Mouse (Mus musculus) CD4-positive, CD25-positive, alpha-beta regulatory T cell, adult 2 months (primary cell): ENCODE measurements around the gene Atm.

Source experiments
- DNase-seq: peaks from one replicate; pipeline ENCODE4 v3.0.0-alpha.2; 2012; ENCODE audit warnings: low read depth, low spot score

Gene Atm

DNA sequence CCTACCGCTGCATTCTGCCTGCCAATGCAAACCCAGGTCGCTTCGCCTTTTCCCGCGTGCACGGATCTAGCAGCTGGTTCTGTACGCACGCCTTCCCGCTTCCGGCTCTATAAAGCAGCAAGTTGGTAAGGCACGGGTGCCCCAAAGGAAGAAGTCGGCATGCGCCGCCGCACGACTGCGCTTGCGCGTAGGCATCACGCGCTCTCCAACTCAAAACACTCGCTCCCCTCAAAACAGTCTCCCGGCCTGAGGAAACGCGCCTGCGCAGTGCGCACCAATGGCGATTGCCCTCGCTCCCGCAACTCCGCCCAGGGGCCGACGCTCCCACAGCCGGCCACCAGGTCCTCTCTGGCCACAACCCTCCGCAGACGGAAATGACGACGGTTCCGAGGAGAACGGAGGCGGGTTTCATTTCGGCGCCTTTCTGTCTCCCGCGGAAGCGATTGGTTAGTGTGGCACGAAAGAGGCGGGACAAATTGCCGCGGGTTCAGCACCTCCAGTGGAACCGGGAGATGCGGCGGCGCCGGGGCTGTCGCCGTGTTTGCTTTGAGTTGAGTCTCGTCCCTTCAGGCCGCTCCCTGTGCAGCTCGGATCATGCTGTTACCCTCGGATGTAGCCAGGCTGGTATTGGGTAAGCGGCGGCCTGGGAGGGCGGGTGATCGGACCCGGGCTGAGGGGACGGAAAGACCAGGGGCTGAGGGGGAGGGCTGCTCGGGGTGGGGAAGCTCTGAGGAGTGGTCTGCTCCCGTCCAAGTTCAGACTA, at the start of gene Atm, which contains the start of gene Npat:
Gene Atm, minus strand, starts transcription at position 183 of the 763 bp plus-strand sequence.
Gene Npat, plus strand, starts transcription at position 490 of the 763 bp plus-strand sequence.
- peak; percentile 100 for DNase-seq

- DNase-seq: no peak
Measured at GRCm38 (mm10) chr9:53581870-53582269, 45.3 kb upstream of the Atm start.

GRCm38 (mm10) chr9:53575721-53576120, 39.2 kb upstream of the Atm start:
- DNase-seq: no peak

DNA sequence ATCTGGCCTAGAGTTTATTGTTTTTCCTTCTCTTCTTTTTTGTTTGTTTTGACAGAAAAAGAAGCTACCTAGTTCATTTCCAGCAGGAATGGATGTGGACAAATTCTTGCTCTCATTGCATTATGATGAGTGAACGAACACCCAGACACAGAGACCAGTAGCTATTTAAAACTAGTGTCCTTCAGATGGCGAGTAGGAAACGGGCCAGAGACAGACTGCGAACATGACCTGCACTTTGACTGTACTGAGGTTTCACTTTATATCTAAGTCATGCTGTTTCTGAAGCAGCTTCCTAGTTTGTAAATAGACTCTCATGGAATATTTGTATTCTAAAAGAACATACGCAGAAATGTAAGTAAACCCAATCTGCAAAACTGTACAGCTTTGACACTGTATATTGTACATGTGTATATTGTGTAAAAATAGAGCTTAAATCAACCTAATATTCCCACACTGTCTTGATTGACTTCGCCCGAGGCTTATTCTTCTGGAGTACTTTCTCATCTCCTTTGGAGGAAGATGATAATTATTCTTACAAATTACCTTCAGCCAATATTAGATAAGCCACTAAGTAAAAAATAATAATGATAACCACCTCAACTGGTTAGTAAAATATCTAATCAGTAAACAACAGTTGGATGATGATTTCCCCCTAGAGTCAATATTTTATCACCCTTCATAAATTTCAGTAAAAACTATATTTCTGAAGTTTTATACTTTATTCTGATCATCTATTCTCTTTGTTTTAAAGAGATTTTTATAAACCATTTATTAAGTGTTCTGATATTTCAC, 36.2 kb upstream of the Atm start:
- no peak for DNase-seq

DNA sequence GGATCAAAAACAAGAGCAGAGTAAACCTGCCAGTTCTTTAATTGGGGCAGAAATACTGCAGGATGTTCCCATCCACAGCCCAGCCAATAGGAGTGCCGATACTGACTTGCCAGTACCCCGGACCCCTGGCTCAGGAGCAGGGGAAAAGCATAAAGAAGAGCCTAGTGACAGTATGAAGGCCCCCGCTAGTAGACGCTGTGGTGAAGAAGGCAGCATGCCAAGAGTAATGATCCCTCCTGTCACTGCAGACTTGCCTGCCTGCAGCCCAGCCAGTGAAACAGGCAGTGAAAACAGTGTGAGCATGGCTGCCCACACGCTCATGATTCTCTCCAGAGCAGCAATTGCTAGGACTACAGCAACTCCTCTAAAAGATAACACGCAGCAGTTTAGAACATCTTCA, 34.1 kb upstream of the Atm start:
- DNase-seq: no peak

GRCm38 (mm10) chr9:53537336-53537965, 911 bp upstream of the Atm start:
- DNase-seq: peak; percentile 25

DNA sequence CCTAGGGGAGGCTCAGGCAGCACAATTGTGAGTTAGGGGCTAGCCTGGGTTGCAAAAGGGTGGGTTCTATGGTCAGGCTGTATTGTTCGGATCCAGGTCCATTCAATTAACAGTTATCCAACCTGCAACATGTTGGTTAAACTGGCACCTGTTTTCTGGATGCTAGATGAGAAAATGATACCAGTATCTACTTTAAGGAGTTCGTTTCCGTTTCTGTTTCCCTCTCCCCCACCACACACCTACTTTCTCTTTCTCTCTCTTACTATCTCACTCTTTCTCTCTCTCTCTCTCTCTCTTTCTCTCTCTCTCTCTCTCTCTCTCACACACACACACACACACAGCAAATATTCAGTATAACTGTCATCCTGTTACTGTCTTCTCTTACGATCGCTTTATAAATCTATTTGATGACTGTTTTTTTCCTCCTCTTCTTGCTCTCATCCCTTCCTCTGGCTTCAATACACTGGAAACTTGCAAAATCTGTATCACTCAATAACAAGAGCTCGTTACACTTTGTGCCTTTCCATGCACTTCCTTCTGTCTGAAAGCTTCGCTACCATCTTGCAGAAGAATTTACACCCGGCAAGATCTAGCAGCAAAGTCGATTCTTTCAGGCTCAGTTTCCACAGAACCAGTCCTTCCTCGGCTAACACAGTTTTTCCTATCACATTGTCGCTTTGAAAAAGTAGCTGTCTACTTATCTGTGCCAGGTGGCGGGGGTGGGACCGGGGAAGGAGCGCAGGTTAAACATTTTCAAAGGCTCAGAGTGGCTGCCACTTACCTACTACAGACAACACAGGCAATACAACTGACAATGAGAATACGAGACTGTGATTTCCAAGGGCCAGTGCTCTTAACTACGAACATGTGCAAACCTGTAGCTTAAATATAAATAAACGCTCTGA, 872 bp downstream of the Atm start:
- peak; percentile 48 for DNase-seq

DNA sequence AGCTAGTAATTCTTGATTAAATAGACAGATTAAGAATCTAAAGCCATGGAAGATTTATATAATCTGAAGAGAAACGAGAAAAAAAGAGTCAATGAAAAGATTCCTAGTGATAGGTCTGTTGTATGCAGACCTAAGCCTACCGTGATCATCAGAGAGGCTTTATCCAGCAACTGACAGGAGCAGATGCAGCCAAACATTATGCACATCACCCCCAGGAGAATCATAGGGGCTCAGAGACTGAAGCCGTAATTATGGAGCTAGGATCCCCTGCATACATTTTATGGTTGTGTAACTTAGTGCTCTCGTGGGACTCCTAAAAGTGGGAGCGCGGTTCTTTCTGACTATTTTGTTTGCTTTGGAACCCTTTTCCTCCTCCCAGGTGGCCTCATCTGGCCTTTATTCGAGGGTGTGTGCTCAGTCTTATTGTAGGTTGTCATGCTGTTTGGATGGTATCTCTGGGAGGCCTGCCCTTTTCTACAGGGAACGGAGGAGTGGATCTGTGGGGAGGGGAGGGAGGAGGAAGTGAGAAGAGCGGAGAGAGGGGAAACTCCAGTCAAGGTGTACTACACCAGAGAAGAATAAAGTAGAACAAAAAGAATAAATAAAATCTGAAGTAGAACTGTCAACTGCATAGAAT, 19.0 kb downstream of the Atm start:
- no peak for DNase-seq

- DNase-seq: no peak
Measured at GRCm38 (mm10) chr9:53514091-53514490, 22.4 kb downstream of the Atm start.

DNA sequence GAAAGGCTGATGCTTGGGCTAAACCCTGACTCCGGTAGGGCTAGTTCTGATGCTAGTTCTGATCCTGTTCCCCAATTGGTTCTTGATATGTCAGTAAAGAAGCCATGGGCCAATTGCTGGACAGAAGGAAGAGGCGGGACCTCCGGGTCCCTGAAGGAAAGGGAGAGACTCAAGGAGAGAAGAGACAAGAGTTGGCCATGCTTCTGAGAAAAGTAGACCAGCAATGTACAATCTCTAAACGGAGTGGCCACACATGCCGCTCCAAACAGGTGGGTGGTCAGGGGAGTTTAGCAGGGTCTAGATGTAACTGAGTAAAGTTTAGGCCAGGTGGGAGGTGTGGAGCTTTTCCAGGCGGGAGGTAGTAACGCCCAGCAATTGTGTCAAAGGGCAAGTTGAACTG, 28.5 kb downstream of the Atm start:
- DNase-seq: no peak

- DNase-seq: no peak
Measured at GRCm38 (mm10) chr9:53485886-53486285, 50.7 kb downstream of the Atm start.

DNA sequence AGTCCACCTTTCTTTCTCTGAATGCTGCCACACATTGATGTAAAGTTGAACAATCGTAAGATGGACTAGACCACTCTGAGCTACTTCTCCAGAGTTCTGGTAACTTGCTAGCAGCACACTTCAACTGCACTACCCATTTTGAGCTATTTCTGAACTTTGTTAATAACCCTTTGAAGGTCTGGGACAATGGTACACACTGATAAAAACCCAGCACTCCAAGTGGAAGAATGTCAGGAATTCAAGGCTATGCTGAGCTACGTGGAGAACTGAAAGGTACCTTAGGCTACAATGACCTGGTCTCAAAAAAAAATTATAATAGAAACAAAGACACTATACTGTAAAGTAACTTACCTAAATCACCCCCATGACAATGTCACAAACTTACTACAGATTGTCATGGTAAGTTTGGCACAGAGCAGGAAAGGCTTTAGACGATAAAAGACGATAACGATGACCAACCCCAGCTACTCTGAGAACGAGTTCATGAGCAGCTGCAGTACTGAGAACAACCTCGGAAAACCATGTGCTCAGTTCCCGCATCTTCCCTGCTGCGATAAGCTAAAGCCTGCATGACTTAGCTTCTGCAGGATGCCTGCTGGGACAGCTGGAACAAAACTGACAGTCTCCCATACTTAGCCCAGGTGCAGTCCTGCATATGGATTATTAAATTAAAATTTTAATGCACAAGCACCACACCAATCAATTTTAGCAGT, 63.6 kb downstream of the Atm start:
- DNase-seq: no peak

- DNase-seq: no peak
Measured at GRCm38 (mm10) chr9:53452038-53452437, 84.5 kb downstream of the Atm start.

- DNase-seq: no peak
Measured at GRCm38 (mm10) chr9:53450609-53451008, 85.9 kb downstream of the Atm start.

GRCm38 (mm10) chr9:53435830-53436570, 100.5 kb downstream of the Atm start:
- DNase-seq: no peak

- no peak for DNase-seq
Measured at GRCm38 (mm10) chr9:53427638-53428037, 108.9 kb downstream of the Atm start.

DNA sequence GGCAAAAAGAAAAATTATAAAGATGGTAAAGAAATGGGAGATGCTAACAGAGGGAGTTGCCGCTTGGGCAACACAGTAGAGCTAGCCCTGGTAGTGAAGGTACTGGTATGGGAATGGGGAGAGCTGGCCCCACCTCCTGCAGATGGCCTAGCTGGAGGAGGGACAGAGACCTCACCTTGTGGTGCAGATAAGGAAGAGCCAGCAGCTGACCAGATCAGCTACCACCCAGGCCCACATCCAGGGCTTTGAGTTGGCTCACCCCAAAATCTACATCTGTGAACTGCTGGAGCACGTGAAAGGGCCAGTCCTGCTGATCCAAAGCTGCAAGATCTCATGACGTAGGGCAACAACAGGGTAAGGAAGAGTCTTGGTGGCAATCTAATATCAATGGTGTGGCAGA, 109.8 kb downstream of the Atm start:
- no peak for DNase-seq

DNA sequence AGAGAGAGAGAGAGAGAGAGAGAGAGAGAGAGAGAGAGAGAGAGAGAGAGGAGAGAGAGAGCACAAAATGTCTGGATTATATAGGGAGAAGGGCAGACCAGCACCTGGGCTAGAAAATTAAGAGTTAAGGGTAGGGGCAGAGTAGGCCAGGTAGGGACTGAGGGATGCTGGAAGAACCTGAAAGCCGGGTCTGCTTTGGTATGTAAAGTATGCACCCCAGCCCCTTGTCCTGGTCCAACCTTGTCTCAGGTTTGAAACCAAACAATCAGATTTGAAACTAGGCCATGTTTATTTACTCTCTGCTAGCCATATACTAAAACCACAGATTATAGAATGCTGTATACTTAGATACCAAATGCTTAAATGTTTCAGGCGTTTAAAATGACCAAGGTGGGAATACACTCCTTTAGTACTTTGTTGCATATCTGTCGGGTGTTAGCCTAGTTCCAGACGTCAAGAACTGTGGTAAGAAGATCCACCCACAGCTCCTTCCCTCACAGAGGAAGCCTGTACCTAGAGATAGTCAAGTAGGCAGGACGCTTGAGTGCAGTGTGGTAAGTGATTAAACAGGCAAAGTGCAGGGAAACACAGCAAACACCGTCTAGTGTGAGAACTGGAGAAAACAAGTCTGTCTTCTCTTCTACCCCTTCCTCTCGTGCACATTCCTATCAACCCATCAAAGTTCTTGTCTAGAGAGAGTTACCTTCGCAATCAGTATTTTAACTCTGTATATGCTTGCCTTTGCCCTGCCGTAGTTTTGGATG, 114.2 kb downstream of the Atm start:
- DNase-seq: no peak

DNA sequence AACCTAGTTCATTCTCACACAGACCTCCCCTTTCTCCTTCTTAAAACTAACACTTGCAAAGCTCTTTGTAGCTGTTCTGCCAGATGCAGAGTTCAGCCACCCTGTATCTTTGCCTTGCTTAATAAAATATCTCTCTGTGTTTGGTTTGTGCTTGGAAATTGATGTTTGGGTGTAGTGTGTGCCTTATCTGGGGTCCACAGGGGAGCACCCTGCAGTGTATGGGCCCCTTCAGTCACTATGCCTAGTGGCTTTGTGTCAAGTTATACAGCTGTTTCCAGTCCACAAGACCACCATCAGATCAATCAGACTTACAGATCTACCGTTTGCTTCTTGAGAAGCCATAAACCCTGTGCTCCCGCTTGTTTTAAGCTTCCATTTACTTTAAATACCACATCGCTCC, 127.1 kb downstream of the Atm start:
- DNase-seq: no peak
